Mouse (Mus musculus): ENCODE results near the gene Ldlrap1. TPM values are rescaled to one million over a fixed set of nuclear protein-coding genes. Genes with fewer than 3 reads are reported as not detected.
A peak's percentile ranks its signal among the peaks of the same experiment; 100 is the strongest.

Gene Ldlrap1
- total and polyA plus RNA-seq, 2 experiments from 2014 or later = 9.4 to 12.3 TPM

DNA sequence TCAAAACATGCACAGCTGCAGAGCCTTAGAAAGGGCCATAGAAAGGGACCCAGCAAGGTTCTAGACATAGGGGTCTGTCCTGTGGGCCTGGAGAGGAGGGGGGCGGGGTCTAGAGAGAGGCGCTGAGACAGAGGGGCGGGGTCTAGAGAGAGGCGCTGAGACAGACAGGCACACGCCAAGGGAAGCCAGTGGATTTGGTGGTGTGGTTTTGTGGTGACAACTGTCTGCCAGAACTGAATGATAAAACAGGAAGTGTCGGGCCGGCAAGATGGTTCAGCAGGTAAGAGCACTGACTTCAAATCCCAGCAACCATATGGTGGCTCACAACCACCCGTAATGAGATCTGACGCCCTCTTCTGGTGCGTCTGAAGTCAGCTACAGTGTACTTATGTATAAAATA, 19.1 kb upstream of the Ldlrap1 start:
- no peak for ATAC-seq (ENCODE audit: insufficient read depth, low read depth)
- no peak overlapping the region for H3K4me2 ChIP-seq (ENCODE audit: low read depth, low read length)
- no peak for TF ChIP-seq CTCF (IDR thresholded peaks at IDR 0.05; ENCODE audit: low read depth)
- TF ChIP-seq EP300 (IDR thresholded peaks at IDR 0.05; ENCODE audit: low read depth) = no peak
- no peak overlapping the region for H3K9ac ChIP-seq (replicated peaks; ENCODE audit: low read depth, low read length)
- no peak overlapping the region for H3K4me3 ChIP-seq (ENCODE audit: low read depth, low read length)
- 35% methylated on average over 10 of the region's 10 CpGs for whole genome bisulfite sequencing
- H3K9me3 ChIP-seq (replicated peaks; ENCODE audit: control insufficient read depth, low read length) = no peaks in the 10 kb centered on the region
- H3K36me3 ChIP-seq (replicated peaks; ENCODE audit: control insufficient read depth, insufficient read depth, low read length) = no peaks in the 10 kb centered on the region
- no peak overlapping the region for H3K27ac ChIP-seq (ENCODE audit: low read depth)
- DNase-seq (ENCODE audit: low spot score) = no peak
- no peaks in the 10 kb centered on the region for H3K4me1 ChIP-seq (ENCODE audit: control insufficient read depth, insufficient read depth)
- no peaks in the 10 kb centered on the region for H3K27me3 ChIP-seq (ENCODE audit: control insufficient read depth, insufficient read depth, low read length)

DNA sequence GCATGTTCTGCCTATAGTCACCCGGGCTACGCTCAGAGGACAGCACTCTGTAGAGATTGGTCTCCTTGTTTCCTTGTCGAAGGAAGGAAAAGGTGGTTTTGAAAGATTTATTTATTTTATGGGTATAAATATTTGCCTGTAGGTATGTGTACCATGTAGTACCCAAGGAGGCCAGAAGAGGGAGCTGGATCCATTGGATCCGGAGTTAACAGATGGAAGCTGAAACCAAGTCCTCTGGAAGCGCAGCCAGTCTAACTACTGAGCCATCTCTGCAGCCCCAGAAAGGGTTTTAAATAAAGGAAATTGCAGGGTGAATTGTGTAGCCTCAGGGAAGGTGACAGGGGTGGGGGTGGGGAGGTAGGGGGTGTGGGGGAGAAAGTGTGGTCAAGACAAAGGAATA, 16.9 kb upstream of the Ldlrap1 start:
- no peak overlapping the region for H3K4me2 ChIP-seq (ENCODE audit: low read depth, low read length)
- no peak for TF ChIP-seq EP300 (IDR thresholded peaks at IDR 0.05; ENCODE audit: low read depth)
- peak; percentile 40 for TF ChIP-seq CTCF (IDR thresholded peaks at IDR 0.05; ENCODE audit: low read depth)
- WGBS = 66% methylated on average over 5 of the region's 5 CpGs

GRCm38 (mm10) chr4:134779136-134779934, 11.5 kb upstream of the Ldlrap1 start:
- no peak overlapping the region for H3K4me2 ChIP-seq (ENCODE audit: low read depth, low read length)
- DNase-seq (ENCODE audit: low spot score) (peak; percentile 77), ATAC-seq (ENCODE audit: insufficient read depth, low read depth) (peak; percentile 78)
- H3K4me1 ChIP-seq (ENCODE audit: control insufficient read depth, insufficient read depth) = 0 out of 2 replicates have a peak, but pooled peaks cover 3% of the 10 kb centered on the region
- no peaks in the 10 kb centered on the region for H3K36me3 ChIP-seq (replicated peaks; ENCODE audit: control insufficient read depth, insufficient read depth, low read length)
- peak overlapping the region; percentile 40 for H3K27ac ChIP-seq (ENCODE audit: low read depth)
- H3K27me3 ChIP-seq (ENCODE audit: control insufficient read depth, insufficient read depth, low read length) = no peaks in the 10 kb centered on the region
- WGBS = 49% methylated on average over 14 of the region's 14 CpGs
- no peaks in the 10 kb centered on the region for H3K9me3 ChIP-seq (replicated peaks; ENCODE audit: control insufficient read depth, low read length)
- TF ChIP-seq EP300 (IDR thresholded peaks at IDR 0.05; ENCODE audit: low read depth) (peak; percentile 95), CTCF (IDR thresholded peaks at IDR 0.05; ENCODE audit: low read depth) (no peak)
- no peak overlapping the region for H3K9ac ChIP-seq (replicated peaks; ENCODE audit: low read depth, low read length)
- H3K4me3 ChIP-seq (ENCODE audit: low read depth, low read length) = no peak overlapping the region

More for the DNA sequence above, 16.9 kb upstream of the Ldlrap1 start:
- Histone ChIP-seq H3K4me1 (ENCODE audit: control insufficient read depth, insufficient read depth) (no peaks in the 10 kb centered on the region), H3K4me3 (ENCODE audit: low read depth, low read length) (no peak overlapping the region), H3K27me3 (ENCODE audit: control insufficient read depth, insufficient read depth, low read length) (no peaks in the 10 kb centered on the region), H3K9ac (replicated peaks; ENCODE audit: low read depth, low read length) (no peak overlapping the region), H3K27ac (ENCODE audit: low read depth) (no peak overlapping the region), H3K9me3 (replicated peaks; ENCODE audit: control insufficient read depth, low read length) (no peaks in the 10 kb centered on the region), H3K36me3 (replicated peaks; ENCODE audit: control insufficient read depth, insufficient read depth, low read length) (no peaks in the 10 kb centered on the region)
- no peak for ATAC-seq (ENCODE audit: insufficient read depth, low read depth)
- no peak for DNase-seq (ENCODE audit: low spot score)

DNA sequence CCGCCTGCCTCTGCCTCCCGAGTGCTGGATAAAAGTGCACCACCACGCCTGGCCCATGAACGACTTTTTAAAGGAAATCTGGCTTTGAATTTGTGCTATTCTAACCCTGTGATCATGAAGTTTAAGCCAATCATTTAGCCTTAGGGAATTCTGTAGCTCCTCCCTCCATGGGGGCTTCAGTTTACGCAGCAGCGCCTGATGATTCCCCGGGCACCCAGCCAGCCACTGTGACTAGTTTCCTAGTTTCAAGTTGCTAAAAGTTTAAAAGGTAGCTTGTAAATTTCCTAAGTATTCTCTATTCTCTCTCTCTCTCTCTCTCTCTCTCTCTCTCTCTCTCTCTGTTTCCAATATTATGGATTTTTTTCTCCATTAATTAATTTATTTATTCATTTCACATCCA, 8.4 kb upstream of the Ldlrap1 start:
- DNase-seq (ENCODE audit: low spot score) (no peak), ATAC-seq (ENCODE audit: insufficient read depth, low read depth) (no peak)
- Histone ChIP-seq H3K4me1 (ENCODE audit: control insufficient read depth, insufficient read depth) (peaks cover 9% of the 10 kb centered on the region; the same call in 1 of the 2 replicates), H3K9me3 (replicated peaks; ENCODE audit: control insufficient read depth, low read length) (no peaks in the 10 kb centered on the region), H3K36me3 (replicated peaks; ENCODE audit: control insufficient read depth, insufficient read depth, low read length) (no peaks in the 10 kb centered on the region), H3K4me3 (ENCODE audit: low read depth, low read length) (no peak overlapping the region), H3K27ac (ENCODE audit: low read depth) (no peak overlapping the region), H3K27me3 (ENCODE audit: control insufficient read depth, insufficient read depth, low read length) (no peaks in the 10 kb centered on the region), H3K4me2 (ENCODE audit: low read depth, low read length) (no peak overlapping the region), H3K9ac (replicated peaks; ENCODE audit: low read depth, low read length) (no peak overlapping the region)
- TF ChIP-seq CTCF (IDR thresholded peaks at IDR 0.05; ENCODE audit: low read depth) = no peak
- TF ChIP-seq EP300 (IDR thresholded peaks at IDR 0.05; ENCODE audit: low read depth) = no peak
- WGBS = 54% methylated on average over 7 of the region's 7 CpGs

- Histone ChIP-seq H3K9ac (replicated peaks; ENCODE audit: low read depth, low read length) (no peak overlapping the region), H3K36me3 (replicated peaks; ENCODE audit: control insufficient read depth, insufficient read depth, low read length) (no peaks in the 10 kb centered on the region), H3K27me3 (ENCODE audit: control insufficient read depth, insufficient read depth, low read length) (no peaks in the 10 kb centered on the region), H3K9me3 (replicated peaks; ENCODE audit: control insufficient read depth, low read length) (no peaks in the 10 kb centered on the region), H3K27ac (ENCODE audit: low read depth) (no peak overlapping the region), H3K4me3 (ENCODE audit: low read depth, low read length) (no peak overlapping the region), H3K4me1 (ENCODE audit: control insufficient read depth, insufficient read depth) (peaks cover 9% of the 10 kb centered on the region; the same call in 1 of the 2 replicates), H3K4me2 (ENCODE audit: low read depth, low read length) (no peak overlapping the region)
- WGBS = 46% methylated on average over 14 of the region's 14 CpGs
- ATAC-seq (ENCODE audit: insufficient read depth, low read depth) (no peak), DNase-seq (ENCODE audit: low spot score) (no peak)
- TF ChIP-seq EP300 (IDR thresholded peaks at IDR 0.05; ENCODE audit: low read depth) = no peak
- no peak for TF ChIP-seq CTCF (IDR thresholded peaks at IDR 0.05; ENCODE audit: low read depth)
These were observed 7.6 kb upstream of the Ldlrap1 start for GRCm38 (mm10) chr4:134775234-134775944.

Measured in heart, postnatal 0 days (tissue).